15 mouse cellular contexts compared by ENCODE assay signal in genomic region chr8:102983220-102983909, GRCm38 (mm10).
DNase-seq lines count a peak whose midpoint lies in the region; ATAC-seq and TF ChIP-seq lines count a peak whose summit lies in the region.
"Had no signal": no experiment of that assay in that cellular context is flagged by ENCODE, and none has a peak within 500 bp of the region (broad histone marks: within the 10 kb centered on the region; RNA-seq: fewer than 3 reads in every experiment).

No protein-coding gene starts in this region.

- no peaks in the 10 kb centered on the region for H3K4me1 ChIP-seq in kidney, postnatal 0 days (replicated peaks; ENCODE audit: insufficient read depth, low read length)
- no peaks in the 10 kb centered on the region for H3K4me1 ChIP-seq in kidney, adult 2 months (ENCODE audit: control insufficient read depth, insufficient read depth, low read length)
- H3K4me1 ChIP-seq: heart, embryonic 13.5 days had no signal

- H3K9me3 ChIP-seq in kidney, postnatal 0 days (replicated peaks; ENCODE audit: low read length) = no peaks in the 10 kb centered on the region
- H3K9me3 ChIP-seq: heart, embryonic 13.5 days; lung, embryonic 15.5 days; neural tube, embryonic 13.5 days had no signal

- H3K9ac ChIP-seq in kidney, postnatal 0 days (ENCODE audit: low read depth, low read length) = no peak overlapping the region
- H3K9ac ChIP-seq: heart, embryonic 13.5 days; lung, embryonic 15.5 days; neural tube, embryonic 13.5 days had no signal

- no peaks in the 10 kb centered on the region for H3K36me3 ChIP-seq in kidney, postnatal 0 days (ENCODE audit: insufficient read depth, low read length)
- H3K36me3 ChIP-seq in kidney, adult 2 months (ENCODE audit: control insufficient read depth, insufficient read depth, low read length) = no peaks in the 10 kb centered on the region
- H3K36me3 ChIP-seq: heart, embryonic 13.5 days; lung, embryonic 15.5 days; neural tube, embryonic 13.5 days had no signal

- WGBS in kidney, postnatal 0 days = 33% methylated on average over 3 of the region's 3 CpGs
- 33% methylated on average over 3 of the region's 3 CpGs for WGBS in kidney, adult 2 months

- no peaks in the 10 kb centered on the region for H3K27me3 ChIP-seq in kidney, postnatal 0 days (ENCODE audit: insufficient read depth, low read length)
- no peaks in the 10 kb centered on the region for H3K27me3 ChIP-seq in kidney, adult 2 months (replicated peaks; ENCODE audit: control insufficient read depth, insufficient read depth, low read length)
- H3K27me3 ChIP-seq: heart, embryonic 13.5 days; lung, embryonic 15.5 days; neural tube, embryonic 13.5 days had no signal

- TF ChIP-seq POLR2A in kidney, adult 2 months (IDR thresholded peaks at IDR 0.05; ENCODE audit: low read depth, low read length) = no peak

- peak; percentile 6 for DNase-seq in kidney, postnatal 0 days (ENCODE audit: low spot score)
- DNase-seq in kidney, adult 2 months = no peak
- DNase-seq in embryo, embryonic 9.5 days (ENCODE audit: extremely low spot score) = peak; percentile 30
- peak; percentile 84 for DNase-seq in forelimb bud, embryonic 11.5 days (ENCODE audit: low read depth, low spot score)
- no peak for DNase-seq in thymus, postnatal 0 days (ENCODE audit: low spot score)
- DNase-seq in gastrocnemius, adult 18-20 months (ENCODE audit: low spot score) = no peak
- no peak for DNase-seq in heart, postnatal 4 days
- DNase-seq: adrenal gland, postnatal 14 days; right cerebral cortex, postnatal 4 days had no signal

- no peak overlapping the region for H3K4me3 ChIP-seq in kidney, postnatal 0 days (replicated peaks; ENCODE audit: low read depth, low read length)
- no peak overlapping the region for H3K4me3 ChIP-seq in kidney, adult 2 months (ENCODE audit: insufficient read depth, low read depth, low read length)
- H3K4me3 ChIP-seq: heart, embryonic 13.5 days; left cerebral cortex, adult 2 months; lung, embryonic 15.5 days; neural tube, embryonic 13.5 days had no signal

- no peak for ATAC-seq in kidney, postnatal 0 days (replicated peaks; ENCODE audit: low FRiP score, low read depth)
- ATAC-seq: intestine, embryonic 16.5 days had no signal

- no peak for TF ChIP-seq CTCF in kidney, postnatal 0 days (IDR thresholded peaks at IDR 0.05; ENCODE audit: low read depth)
- no peak for TF ChIP-seq CTCF in kidney, adult 2 months (conservative IDR thresholded peaks at IDR 0.05; ENCODE audit: insufficient read depth, insufficient read length, low read depth, low read length)

- H3K4me2 ChIP-seq in kidney, postnatal 0 days (ENCODE audit: low read length) = no peak overlapping the region
- H3K4me2 ChIP-seq: heart, embryonic 13.5 days; liver, embryonic 11.5 days; lung, embryonic 15.5 days; neural tube, embryonic 13.5 days had no signal

- H3K27ac ChIP-seq in kidney, postnatal 0 days = no peak overlapping the region
- no peak overlapping the region for H3K27ac ChIP-seq in kidney, adult 2 months (ENCODE audit: insufficient read depth, low read depth, low read length)
- H3K27ac ChIP-seq: heart, embryonic 13.5 days; left cerebral cortex, adult 2 months; lung, embryonic 15.5 days; neural tube, embryonic 13.5 days had no signal

Comparison
In these comparisons a context has a peak if more than half of its experiments do, and no peak if none do; other contexts are left out.
1. DNase-seq: peak in kidney, postnatal 0 days (single experiment), embryo, embryonic 9.5 days (single experiment) and forelimb bud, embryonic 11.5 days (single experiment); none in kidney, adult 2 months (single experiment), thymus, postnatal 0 days (single experiment), gastrocnemius, adult 18-20 months (single experiment) and heart, postnatal 4 days (single experiment).